ENCODE assay signal across 20 mouse cellular contexts in the genomic region with DNA sequence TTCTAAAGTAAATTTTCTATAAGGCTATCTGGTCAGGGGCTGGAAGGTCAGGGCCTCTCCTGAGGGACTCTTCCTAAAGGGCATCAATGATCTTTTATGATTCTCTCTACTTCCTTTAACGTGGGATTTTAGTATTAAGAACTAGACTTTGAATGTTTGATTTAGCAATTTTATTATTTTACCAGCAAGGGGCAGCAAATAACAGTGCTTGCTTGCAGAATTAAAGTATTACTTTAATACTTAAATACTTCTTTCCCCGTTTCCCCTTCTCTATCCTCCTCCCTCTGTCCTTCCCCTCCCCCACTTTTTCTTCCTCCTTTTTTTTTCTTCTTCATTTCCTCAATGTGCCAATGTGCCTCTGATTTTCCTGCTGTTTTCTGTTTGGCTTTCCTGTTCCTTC. TPM values are rescaled to one million over a fixed set of nuclear protein-coding genes. Genes with fewer than 3 reads are reported as not detected.
DNase-seq lines count a peak whose midpoint lies in the region; ATAC-seq and TF ChIP-seq lines count a peak whose summit lies in the region.
"Had no signal": no experiment of that assay in that cellular context is flagged by ENCODE, and none has a peak within 500 bp of the region (broad histone marks: within the 10 kb centered on the region; RNA-seq: fewer than 3 reads in every experiment).

No protein-coding gene starts in this region.

- no peak for ATAC-seq in limb, embryonic 14.5 days (ENCODE audit: low FRiP score, low read depth)
- ATAC-seq: activated CD4-positive, CD25-positive, alpha-beta regulatory T cell, adult 4 months; forebrain, embryonic 16.5 days had no signal

- intact Hi-C loops in gastrocnemius, adult 2 months (cut with DNase I): loop anchor here (10.0 kb wide), 1 partner anchor 571 kb away; no protein-coding TSS in a partner anchor

- H3K27ac ChIP-seq in gastrocnemius, adult 2 months: no peak overlapping the region
- H3K27ac ChIP-seq in limb, embryonic 14.5 days (replicated peaks; ENCODE audit: low read depth, low read length): no peak overlapping the region
- no peak overlapping the region for H3K27ac ChIP-seq in limb, embryonic 10.5 days
- no peak overlapping the region for H3K27ac ChIP-seq in CH12.LX (ENCODE audit: insufficient read depth, low read depth)
- H3K27ac ChIP-seq: hindbrain, embryonic 12.5 days; lung, embryonic 15.5 days; neural tube, embryonic 12.5 days had no signal

- dilution Hi-C loops in CH12.LX (cut with MboI; ENCODE audit: extremely low pct_ligation_motif_present, extremely low pct_unique_long_range_greater_than_20kb, low sequenced_read_pairs): no loop called here

- TF ChIP-seq RAD21 in CH12.LX (IDR thresholded peaks at IDR 0.05; ENCODE audit: low read depth, low read length): peak; percentile 34

- no peaks in the 10 kb centered on the region for H3K27me3 ChIP-seq in limb, embryonic 14.5 days (ENCODE audit: control insufficient read depth, insufficient read depth, low read length)
- H3K27me3 ChIP-seq in limb, embryonic 10.5 days (ENCODE audit: low read depth, poor library complexity, severe bottlenecking): no peaks in the 10 kb centered on the region
- H3K27me3 ChIP-seq in CH12.LX (replicated peaks): no peaks in the 10 kb centered on the region
- H3K27me3 ChIP-seq: hindbrain, embryonic 12.5 days; lung, embryonic 15.5 days; neural tube, embryonic 12.5 days had no signal

- H3K79me2 ChIP-seq in CH12.LX (replicated peaks; ENCODE audit: control insufficient read depth, extremely low read depth, insufficient read depth, poor library complexity, severe bottlenecking): no peaks in the 10 kb centered on the region

- no peak for DNase-seq in gastrocnemius, adult 2 months
- DNase-seq in gastrocnemius, postnatal 4 days (ENCODE audit: low spot score in 2 of 2): no peak
- peak; percentile 37 for DNase-seq in limb, embryonic 14.5 days (ENCODE audit: low spot score)
- DNase-seq in limb, embryonic 10.5 days (ENCODE audit: low spot score): no peak
- no peak for DNase-seq in CH12.LX (ENCODE audit: extremely low read depth)
- peak; percentile 3 for DNase-seq in brain, embryonic 18.5 days (ENCODE audit: low read depth, low spot score)
- no peak for DNase-seq in adrenal gland, adult 2 months
- DNase-seq: adrenal gland, postnatal 36 days; cerebellum, postnatal 25 days; gastrocnemius, postnatal 10 days; kidney, adult 11 months; kidney, postnatal 10 days; layer of hippocampus, adult 9-11 months; spleen, adult 18-20 months; thymus, adult 2 months had no signal

- in situ Hi-C loops in CH12.LX (cut with MboI; ENCODE audit: low pct_ligation_motif_present, low pct_unique_long_range_greater_than_20kb, low sequenced_read_pairs): loop anchor here (25.0 kb wide), 2 partner anchors 209 to 584 kb away; a partner anchor contains a TSS

- no peaks in the 10 kb centered on the region for H3K4me1 ChIP-seq in limb, embryonic 14.5 days (ENCODE audit: control insufficient read depth, insufficient read depth, low read length)
- H3K4me1 ChIP-seq in limb, embryonic 10.5 days: no peaks in the 10 kb centered on the region
- H3K4me1 ChIP-seq in CH12.LX (ENCODE audit: control insufficient read depth in 1 of 2, insufficient read depth in 2 of 2): no peaks in the 10 kb centered on the region
- H3K4me1 ChIP-seq: hindbrain, embryonic 12.5 days; lung, embryonic 15.5 days; neural tube, embryonic 12.5 days had no signal

- H3K4me2 ChIP-seq in limb, embryonic 14.5 days (replicated peaks; ENCODE audit: low read depth, low read length, severe bottlenecking): no peak overlapping the region
- H3K4me2 ChIP-seq in CH12.LX (ENCODE audit: insufficient read depth, low read depth, poor library complexity, severe bottlenecking): no peak overlapping the region
- H3K4me2 ChIP-seq: hindbrain, embryonic 12.5 days; lung, embryonic 15.5 days; neural tube, embryonic 12.5 days had no signal

- TF ChIP-seq CTCF in gastrocnemius, adult 2 months (IDR thresholded peaks at IDR 0.05): peak; percentile 6; the same call in 1 of the 2 replicates
- TF ChIP-seq CTCF in CH12.LX (conservative IDR thresholded peaks at IDR 0.05 in 1 of 2, IDR thresholded peaks at IDR 0.05 in 1 of 2; ENCODE audit: low read depth in 2 of 2, low read length in 2 of 2): peak in 1 of 2 experiments; percentile 20; a peak in 1 of 4 replicates

- 30% methylated on average over 2 of the region's 2 CpGs for WGBS in limb, embryonic 14.5 days
- WGBS in limb, embryonic 10.5 days: 65% methylated on average over 2 of the region's 2 CpGs

- no peak for TF ChIP-seq POLR2A in limb, embryonic 14.5 days (IDR thresholded peaks at IDR 0.05; ENCODE audit: borderline replicate concordance, extremely low read depth, insufficient read depth, insufficient read length)
- no peak for TF ChIP-seq POLR2A in CH12.LX (IDR thresholded peaks at IDR 0.05; ENCODE audit: low read depth, low read length)

- no peak for TF ChIP-seq EP300 in CH12.LX (IDR thresholded peaks at IDR 0.05; ENCODE audit: low read length)

- no peaks in the 10 kb centered on the region for H3K36me3 ChIP-seq in limb, embryonic 14.5 days (ENCODE audit: control insufficient read depth, insufficient read depth, low read length)
- no peaks in the 10 kb centered on the region for H3K36me3 ChIP-seq in limb, embryonic 10.5 days
- H3K36me3 ChIP-seq in CH12.LX (replicated peaks in 1 of 2; ENCODE audit: control insufficient read depth in 1 of 2, insufficient read depth in 1 of 2, low read length in 1 of 2): no peaks in the 10 kb centered on the region
- H3K36me3 ChIP-seq: hindbrain, embryonic 12.5 days; lung, embryonic 15.5 days; neural tube, embryonic 12.5 days had no signal

- no peaks in the 10 kb centered on the region for H3K9me3 ChIP-seq in limb, embryonic 14.5 days (ENCODE audit: control insufficient read depth, low read length)
- no peaks in the 10 kb centered on the region for H3K9me3 ChIP-seq in limb, embryonic 10.5 days (replicated peaks)
- H3K9me3 ChIP-seq in CH12.LX (replicated peaks; ENCODE audit: low read length): no peaks in the 10 kb centered on the region
- H3K9me3 ChIP-seq: hindbrain, embryonic 12.5 days; lung, embryonic 15.5 days; neural tube, embryonic 12.5 days had no signal

- no peak overlapping the region for H3K4me3 ChIP-seq in gastrocnemius, adult 2 months
- H3K4me3 ChIP-seq in limb, embryonic 14.5 days (replicated peaks; ENCODE audit: low read length): no peak overlapping the region
- H3K4me3 ChIP-seq in limb, embryonic 10.5 days: no peak overlapping the region
- no peak overlapping the region for H3K4me3 ChIP-seq in CH12.LX (replicated peaks in 1 of 3; ENCODE audit: low read depth in 2 of 3, low read length in 2 of 3, poor library complexity in 1 of 3)
- H3K4me3 ChIP-seq: hindbrain, embryonic 12.5 days; lung, embryonic 15.5 days; neural tube, embryonic 12.5 days had no signal

- no peak overlapping the region for H3K9ac ChIP-seq in limb, embryonic 14.5 days (ENCODE audit: low read depth, low read length, severe bottlenecking)
- H3K9ac ChIP-seq in CH12.LX (ENCODE audit: insufficient read depth, low read depth): no peak overlapping the region
- H3K9ac ChIP-seq: hindbrain, embryonic 12.5 days; lung, embryonic 15.5 days; neural tube, embryonic 12.5 days had no signal

TF ChIP-seq in CH12.LX, 34 proteins besides CTCF, POLR2A, EP300 and RAD21:
- no peak for TF ChIP-seq GABPA (IDR thresholded peaks at IDR 0.05; ENCODE audit: insufficient replicate concordance, low read depth, low read length)
- TF ChIP-seq ETS1 (conservative IDR thresholded peaks at IDR 0.05; ENCODE audit: low read depth, low read length): no peak
- TF ChIP-seq JUN (IDR thresholded peaks at IDR 0.05; ENCODE audit: insufficient read depth, low read depth, low read length): no peak
- TF ChIP-seq ZKSCAN1 (IDR thresholded peaks at IDR 0.05; ENCODE audit: borderline replicate concordance, low read depth, low read length): no peak
- no peak for TF ChIP-seq HCFC1 (IDR thresholded peaks at IDR 0.05; ENCODE audit: low read depth, low read length)
- TF ChIP-seq ZC3H11A (IDR thresholded peaks at IDR 0.05; ENCODE audit: low read depth, low read length): no peak
- TF ChIP-seq POLR2AphosphoS2 (IDR thresholded peaks at IDR 0.05; ENCODE audit: low read depth, low read length): no peak
- no peak for TF ChIP-seq ZMIZ1 (IDR thresholded peaks at IDR 0.05; ENCODE audit: low read depth, low read length)
- no peak for TF ChIP-seq ELF1 (IDR thresholded peaks at IDR 0.05; ENCODE audit: low read depth, low read length)
- TF ChIP-seq CHD2 (IDR thresholded peaks at IDR 0.05; ENCODE audit: low read length): no peak
- TF ChIP-seq CHD1 (IDR thresholded peaks at IDR 0.05; ENCODE audit: low read depth, low read length): no peak
- TF ChIP-seq UBTF (IDR thresholded peaks at IDR 0.05; ENCODE audit: low read depth, low read length): no peak
TF ChIP-seq in CH12.LX: peak in this region for 0.

RNA-seq across cellular contexts. Expression of a gene that starts 51.5 kb away (rescaled TPM):
- total RNA-seq in gastrocnemius, adult 2 months (2021): 10 to 100 TPM; 18.2 to 26.7 TPM
- 10 to 100 TPM; 64.2 to 70.3 TPM for total RNA-seq in gastrocnemius, postnatal 4 days (2021)
- polyA plus RNA-seq in limb, embryonic 14.5 days (2012; rRNA removed): 47.6 and 48.4 TPM in 2 replicates
- 102 and 105 TPM in 2 replicates for polyA plus RNA-seq in limb, embryonic 14.5 days (2014; fragmentation: Nextera tagmentation; extraction: Ambion mirVana)
- 72.9 and 92.0 TPM in 2 replicates for polyA plus RNA-seq in limb, embryonic 10.5 days (2016; fragmentation: Nextera tagmentation; extraction: Ambion mirVana)
- total RNA-seq in CH12.LX (2012; rRNA removed) (38.5 and 42.1 TPM in 2 replicates), CH12.LX (2014; rRNA removed) (71.1 and 88.5 TPM in 2 replicates)
- 82.6 and 86.5 TPM in 2 replicates for polyA plus RNA-seq in CH12.LX (2012; ENCODE audit: insufficient read length, low read depth)
- total RNA-seq in adrenal gland, adult 2 months (2021): 100 to 1,000 TPM; 122 to 174 TPM
- 4.8 and 6.4 TPM in 2 replicates for polyA plus RNA-seq in adrenal gland, adult 2 months (2012; rRNA removed)

RNA-seq across cellular contexts. Expression of a gene that starts 51.9 kb away (rescaled TPM):
- 10 to 100 TPM; 10.5 to 11.4 TPM for total RNA-seq in gastrocnemius, adult 2 months (2021)
- total RNA-seq in gastrocnemius, postnatal 4 days (2021): 1 to 10 TPM; 7.9 to 9.6 TPM
- 7.0 and 8.1 TPM in 2 replicates for polyA plus RNA-seq in limb, embryonic 14.5 days (2012; rRNA removed)
- polyA plus RNA-seq in limb, embryonic 14.5 days (2014; fragmentation: Nextera tagmentation; extraction: Ambion mirVana): 8.0 and 8.6 TPM in 2 replicates
- polyA plus RNA-seq in limb, embryonic 10.5 days (2016; fragmentation: Nextera tagmentation; extraction: Ambion mirVana): 5.3 and 5.8 TPM in 2 replicates
- total RNA-seq in CH12.LX (2012; rRNA removed): 5.2 and 7.1 TPM in 2 replicates
- 22.6 and 24.7 TPM in 2 replicates for total RNA-seq in CH12.LX (2014; rRNA removed)
- 5.1 and 6.5 TPM in 2 replicates for polyA plus RNA-seq in CH12.LX (2012; ENCODE audit: insufficient read length, low read depth)
- 10 to 100 TPM; 19.0 to 19.1 TPM for total RNA-seq in adrenal gland, adult 2 months (2021)
- 0.48 and 0.65 TPM in 2 replicates for polyA plus RNA-seq in adrenal gland, adult 2 months (2012; rRNA removed)

Comparison
In these comparisons a context has a peak if more than half of its experiments do, and no peak if none do; other contexts are left out.
1. DNase-seq: peak in limb, embryonic 14.5 days (single experiment) and brain, embryonic 18.5 days (single experiment); none in gastrocnemius, adult 2 months (single experiment), gastrocnemius, postnatal 4 days (0 of 2), limb, embryonic 10.5 days (single experiment), CH12.LX (single experiment) and adrenal gland, adult 2 months (single experiment).